Mouse (Mus musculus): ENCODE measurements around the gene Slc35f3. TPM values are rescaled to one million over a fixed set of nuclear protein-coding genes. Genes with fewer than 3 reads are reported as not detected.

The Slc35f3 gene
- polyA plus RNA-seq, 1 experiment from 2014 or later: not detected

- ATAC-seq (no peak), DNase-seq (no peak)
- Histone ChIP-seq H3K4me1 (ENCODE audit: insufficient read depth) (no peaks in the 10 kb centered on the region), H3K9ac (replicated peaks) (no peak overlapping the region), H3K27ac (ENCODE audit: low read depth) (no peak overlapping the region), H3K4me3 (ENCODE audit: low read depth, low read length) (no peak overlapping the region), H3K9me3 (ENCODE audit: low read length) (no peaks in the 10 kb centered on the region), H3K36me3 (replicated peaks; ENCODE audit: insufficient read depth, low read length) (no peaks in the 10 kb centered on the region), H3K27me3 (ENCODE audit: insufficient read depth, low read length) (no peaks in the 10 kb centered on the region), H3K4me2 (ENCODE audit: low read depth, low read length) (no peak overlapping the region)
- WGBS (ENCODE audit: insufficient replicate concordance): 61% methylated on average over 3 of the region's 3 CpGs
- no peak for TF ChIP-seq CTCF (IDR thresholded peaks at IDR 0.05; ENCODE audit: low read depth)
- TF ChIP-seq EP300 (IDR thresholded peaks at IDR 0.05; ENCODE audit: low read depth): no peak
Observed at GRCm38 (mm10) chr8:126366251-126366650, 67.9 kb downstream of the Slc35f3 start.

- Histone ChIP-seq H3K4me2 (ENCODE audit: low read depth, low read length) (no peak overlapping the region), H3K9ac (replicated peaks) (no peak overlapping the region), H3K9me3 (ENCODE audit: low read length) (no peaks in the 10 kb centered on the region), H3K4me1 (ENCODE audit: insufficient read depth) (no peaks in the 10 kb centered on the region), H3K36me3 (replicated peaks; ENCODE audit: insufficient read depth, low read length) (no peaks in the 10 kb centered on the region), H3K4me3 (ENCODE audit: low read depth, low read length) (no peak overlapping the region), H3K27me3 (ENCODE audit: insufficient read depth, low read length) (no peaks in the 10 kb centered on the region), H3K27ac (ENCODE audit: low read depth) (no peak overlapping the region)
- no peak for DNase-seq
- TF ChIP-seq CTCF (IDR thresholded peaks at IDR 0.05; ENCODE audit: low read depth) (no peak), EP300 (IDR thresholded peaks at IDR 0.05; ENCODE audit: low read depth) (no peak)
- no peak for ATAC-seq
- 79% methylated on average over 10 of the region's 10 CpGs for WGBS (ENCODE audit: insufficient replicate concordance)
Observed at GRCm38 (mm10) chr8:126368349-126369054, 70.1 kb downstream of the Slc35f3 start.

- H3K4me2 ChIP-seq (ENCODE audit: low read depth, low read length): no peak overlapping the region
- H3K36me3 ChIP-seq (replicated peaks; ENCODE audit: insufficient read depth, low read length): no peaks in the 10 kb centered on the region
- no peak overlapping the region for H3K9ac ChIP-seq (replicated peaks)
- H3K27me3 ChIP-seq (ENCODE audit: insufficient read depth, low read length): no peaks in the 10 kb centered on the region
- H3K4me3 ChIP-seq (ENCODE audit: low read depth, low read length): no peak overlapping the region
- H3K27ac ChIP-seq (ENCODE audit: low read depth): no peak overlapping the region
- no peaks in the 10 kb centered on the region for H3K9me3 ChIP-seq (ENCODE audit: low read length)
- TF ChIP-seq EP300 (IDR thresholded peaks at IDR 0.05; ENCODE audit: low read depth) (no peak), CTCF (IDR thresholded peaks at IDR 0.05; ENCODE audit: low read depth) (no peak)
- no peaks in the 10 kb centered on the region for H3K4me1 ChIP-seq (ENCODE audit: insufficient read depth)
- 77% methylated on average over 3 of the region's 3 CpGs for WGBS (ENCODE audit: insufficient replicate concordance)
- no peak for ATAC-seq
- no peak for DNase-seq
Observed at GRCm38 (mm10) chr8:126371871-126372270, 73.5 kb downstream of the Slc35f3 start.

DNA sequence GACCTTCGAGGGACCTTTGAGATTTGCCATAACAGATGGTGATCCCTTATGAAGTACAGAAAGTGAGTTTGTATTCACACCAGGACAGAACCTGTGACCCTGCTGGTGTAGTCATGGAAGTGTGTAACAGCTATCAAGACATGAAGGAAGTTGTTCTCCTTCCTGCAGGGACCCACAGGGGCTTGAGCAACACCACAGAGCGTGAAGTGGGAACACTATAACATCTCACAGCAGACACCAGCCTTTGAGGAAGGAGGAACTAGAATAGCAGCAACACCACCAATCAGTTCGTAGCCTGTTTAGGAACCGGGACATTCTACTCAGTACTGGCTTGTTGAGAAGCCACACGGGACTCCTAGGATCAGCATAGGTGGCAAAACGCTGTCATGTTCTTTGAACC is 81.2 kb downstream of the Slc35f3 start:
- Histone ChIP-seq H3K36me3 (replicated peaks; ENCODE audit: insufficient read depth, low read length) (no peaks in the 10 kb centered on the region), H3K9me3 (ENCODE audit: low read length) (no peaks in the 10 kb centered on the region), H3K9ac (replicated peaks) (no peak overlapping the region), H3K4me2 (ENCODE audit: low read depth, low read length) (no peak overlapping the region), H3K27me3 (ENCODE audit: insufficient read depth, low read length) (no peaks in the 10 kb centered on the region), H3K4me3 (ENCODE audit: low read depth, low read length) (no peak overlapping the region), H3K4me1 (ENCODE audit: insufficient read depth) (no peaks in the 10 kb centered on the region), H3K27ac (ENCODE audit: low read depth) (no peak overlapping the region)
- ATAC-seq (no peak), DNase-seq (no peak)
- 55% methylated on average over 6 of the region's 6 CpGs for WGBS (ENCODE audit: insufficient replicate concordance)
- TF ChIP-seq EP300 (IDR thresholded peaks at IDR 0.05; ENCODE audit: low read depth) (no peak), CTCF (IDR thresholded peaks at IDR 0.05; ENCODE audit: low read depth) (no peak)

DNA sequence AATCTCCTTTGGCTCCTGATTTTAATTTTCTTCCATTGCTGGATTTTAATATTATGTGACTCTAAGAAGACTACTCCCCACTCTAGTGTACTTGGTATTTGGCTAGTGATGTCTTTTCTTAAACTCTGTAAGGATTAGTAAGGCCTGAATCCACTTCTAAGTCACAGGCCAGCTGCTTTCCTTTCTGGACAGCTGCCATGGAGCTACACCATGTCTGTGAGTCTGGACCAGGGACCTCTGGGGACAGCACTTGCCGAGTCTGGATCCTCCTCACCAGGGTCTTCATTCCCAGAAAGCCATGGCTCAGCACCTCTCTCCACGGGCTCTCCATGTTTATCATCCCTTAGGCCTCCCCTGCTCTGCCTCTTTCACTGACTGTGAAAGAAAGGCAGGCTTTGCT is 81.8 kb downstream of the Slc35f3 start:
- Histone ChIP-seq H3K4me2 (ENCODE audit: low read depth, low read length) (no peak overlapping the region), H3K9me3 (ENCODE audit: low read length) (no peaks in the 10 kb centered on the region), H3K27ac (ENCODE audit: low read depth) (no peak overlapping the region), H3K36me3 (replicated peaks; ENCODE audit: insufficient read depth, low read length) (no peaks in the 10 kb centered on the region), H3K4me1 (ENCODE audit: insufficient read depth) (no peaks in the 10 kb centered on the region), H3K4me3 (ENCODE audit: low read depth, low read length) (no peak overlapping the region), H3K27me3 (ENCODE audit: insufficient read depth, low read length) (no peaks in the 10 kb centered on the region), H3K9ac (replicated peaks) (no peak overlapping the region)
- TF ChIP-seq EP300 (IDR thresholded peaks at IDR 0.05; ENCODE audit: low read depth) (no peak), CTCF (IDR thresholded peaks at IDR 0.05; ENCODE audit: low read depth) (no peak)
- no peak for DNase-seq
- no peak for ATAC-seq
- 43% methylated on average over 2 of the region's 2 CpGs for WGBS (ENCODE audit: insufficient replicate concordance)

GRCm38 (mm10) chr8:126381299-126381698 is 82.9 kb downstream of the Slc35f3 start:
- no peak overlapping the region for H3K4me2 ChIP-seq (ENCODE audit: low read depth, low read length)
- no peaks in the 10 kb centered on the region for H3K9me3 ChIP-seq (ENCODE audit: low read length)
- H3K27ac ChIP-seq (ENCODE audit: low read depth): no peak overlapping the region
- TF ChIP-seq EP300 (IDR thresholded peaks at IDR 0.05; ENCODE audit: low read depth) (no peak), CTCF (IDR thresholded peaks at IDR 0.05; ENCODE audit: low read depth) (no peak)
- no peak for DNase-seq
- no peak overlapping the region for H3K4me3 ChIP-seq (ENCODE audit: low read depth, low read length)
- H3K9ac ChIP-seq (replicated peaks): no peak overlapping the region
- ATAC-seq: no peak
- H3K27me3 ChIP-seq (ENCODE audit: insufficient read depth, low read length): no peaks in the 10 kb centered on the region
- H3K36me3 ChIP-seq (replicated peaks; ENCODE audit: insufficient read depth, low read length): no peaks in the 10 kb centered on the region
- no peaks in the 10 kb centered on the region for H3K4me1 ChIP-seq (ENCODE audit: insufficient read depth)
- WGBS (ENCODE audit: insufficient replicate concordance): 77% methylated on average over 7 of the region's 7 CpGs
